Mouse (Mus musculus): ENCODE measurements around the gene Ccdc9. TPM values are rescaled to one million over a fixed set of nuclear protein-coding genes. Genes with fewer than 3 reads are reported as not detected.

The Ccdc9 gene
- 17.7 and 25.4 TPM in 2 replicates for polyA plus RNA-seq (2012; rRNA removed; ENCODE audit: low replicate concordance)

GRCm38 (mm10) chr7:16286026-16286961 lies at the start of gene Ccdc9:
Ccdc9 (minus strand) TSS chr7:16286795.

DNA sequence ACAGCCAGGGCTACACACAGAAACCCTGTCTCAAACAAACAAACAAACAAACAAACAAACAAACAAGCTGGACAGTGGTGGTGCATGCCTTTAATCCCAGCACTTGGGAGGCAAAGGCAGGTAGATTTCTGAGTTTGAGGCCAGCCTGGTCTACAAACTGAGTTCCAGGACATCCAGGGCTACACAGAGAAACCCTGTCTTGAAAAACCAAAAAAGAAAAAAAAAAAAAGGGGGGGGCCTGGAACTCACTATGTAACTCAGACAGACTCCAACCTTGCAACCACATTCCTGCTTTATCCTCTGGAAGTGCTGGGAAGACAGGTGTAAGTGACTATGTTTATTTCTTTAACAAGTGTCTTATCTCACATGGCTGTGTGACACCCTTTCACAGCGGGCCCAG lies 21.5 kb upstream of the Ccdc9 start, which contains the start of gene Bbc3:
TSS of gene Bbc3 (plus strand) at position 301 of the 400 bp plus-strand sequence.

DNA sequence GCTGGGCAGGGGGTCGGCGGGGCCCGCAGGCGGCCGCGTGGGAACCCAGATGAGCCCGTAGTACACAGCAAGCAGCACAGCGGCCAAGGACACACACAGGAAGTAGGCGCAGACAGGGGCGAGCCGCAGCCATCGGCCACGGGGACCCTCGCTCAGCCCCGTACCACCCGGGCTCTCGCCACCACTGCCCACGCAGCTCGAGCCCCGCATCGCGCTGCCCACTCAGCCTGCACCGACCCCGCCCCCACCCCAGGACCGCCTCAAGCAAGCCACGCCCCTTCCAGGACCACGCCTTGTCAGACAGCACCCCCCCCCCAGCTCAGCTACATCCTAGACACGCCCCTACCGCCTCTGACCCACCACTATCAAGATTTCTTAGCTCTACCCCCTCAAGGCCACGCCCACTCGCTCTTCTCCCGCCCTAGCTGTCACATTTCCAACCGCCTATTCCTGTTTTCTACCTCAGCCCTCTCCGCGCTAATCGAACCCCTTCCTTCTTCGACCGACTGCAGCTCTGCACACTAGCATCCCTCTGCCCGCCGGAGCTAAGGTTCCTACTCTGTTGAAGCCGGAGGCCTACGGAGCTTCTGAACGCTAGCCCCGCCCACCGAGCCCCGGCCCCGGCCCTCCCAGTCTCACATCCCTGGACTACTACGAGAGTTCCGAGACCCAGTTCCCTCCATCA lies 13.4 kb downstream of the Ccdc9 start, which contains the start of gene Inafm1:
TSS of gene Inafm1 (minus strand) at position 537 of the 685 bp plus-strand sequence.

GRCm38 (mm10) chr7:16259110-16259590 lies 27.4 kb downstream of the Ccdc9 start, which contains the start of gene C5ar1:
C5ar1 (minus strand) TSS chr7:16259540.

DNA sequence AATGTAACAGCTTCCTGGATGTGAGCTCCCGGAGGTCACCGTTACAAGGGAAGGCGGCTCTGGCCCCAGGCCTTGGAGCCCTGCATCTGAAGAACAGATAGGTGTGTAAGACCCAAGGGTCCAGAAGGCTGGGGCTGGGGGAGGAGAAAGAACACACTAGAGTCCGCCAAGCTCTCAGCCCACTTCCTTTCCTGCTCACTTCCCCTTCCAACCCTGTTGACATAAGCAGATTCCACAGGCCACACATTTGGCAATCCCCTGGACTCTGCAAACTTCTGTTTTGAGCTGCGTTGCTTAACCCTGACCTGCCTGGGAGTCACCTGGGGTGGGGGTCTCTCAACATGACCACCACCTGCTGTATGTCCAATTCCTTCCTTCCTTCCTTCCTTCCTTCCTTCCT lies 42.5 kb downstream of the Ccdc9 start, which contains the start of gene C5ar2:
TSS of gene C5ar2 (minus strand) at position 88 of the 400 bp plus-strand sequence.

Other genes starting within 250 kb of the Ccdc9 start
- 21.7 and 24.8 TPM in 2 replicates for gene Bicra, start 238.9 kb downstream of the Ccdc9 start, polyA plus RNA-seq (2012; rRNA removed; ENCODE audit: low replicate concordance)
- 0.04 TPM in 1 of 2 replicates, not detected in the other for gene Zfp541, start 225.0 kb downstream of the Ccdc9 start, polyA plus RNA-seq (2012; rRNA removed; ENCODE audit: low replicate concordance)
- gene Napa, start 188.3 kb downstream of the Ccdc9 start, polyA plus RNA-seq (2012; rRNA removed; ENCODE audit: low replicate concordance), result 166 and 199 TPM in 2 replicates
- 13.4 and 26.8 TPM in 2 replicates for gene Kptn, start 166.9 kb downstream of the Ccdc9 start, polyA plus RNA-seq (2012; rRNA removed; ENCODE audit: low replicate concordance)
- 1.4 and 1.8 TPM in 2 replicates for gene Slc8a2, start 157.0 kb downstream of the Ccdc9 start, polyA plus RNA-seq (2012; rRNA removed; ENCODE audit: low replicate concordance)
- 17.4 and 19.3 TPM in 2 replicates for gene Meis3, start 111.7 kb downstream of the Ccdc9 start, polyA plus RNA-seq (2012; rRNA removed; ENCODE audit: low replicate concordance)
- 29.2 and 30.2 TPM in 2 replicates for gene Dhx34, start 64.8 kb downstream of the Ccdc9 start, polyA plus RNA-seq (2012; rRNA removed; ENCODE audit: low replicate concordance)
- 0.22 and 0.33 TPM in 2 replicates for gene C5ar2, start 42.6 kb downstream of the Ccdc9 start, polyA plus RNA-seq (2012; rRNA removed; ENCODE audit: low replicate concordance)
- gene C5ar1, start 27.3 kb downstream of the Ccdc9 start, polyA plus RNA-seq (2012; rRNA removed; ENCODE audit: low replicate concordance), result 3.1 and 3.9 TPM in 2 replicates
- 123 and 203 TPM in 2 replicates for gene Inafm1, start 13.2 kb downstream of the Ccdc9 start, polyA plus RNA-seq (2012; rRNA removed; ENCODE audit: low replicate concordance)
- 26.1 and 54.3 TPM in 2 replicates for gene Bbc3, start 21.6 kb upstream of the Ccdc9 start, polyA plus RNA-seq (2012; rRNA removed; ENCODE audit: low replicate concordance)
- gene Sae1, start 101.0 kb upstream of the Ccdc9 start, polyA plus RNA-seq (2012; rRNA removed; ENCODE audit: low replicate concordance), result 9.4 and 12.3 TPM in 2 replicates
- gene Zc3h4, start 114.1 kb upstream of the Ccdc9 start, polyA plus RNA-seq (2012; rRNA removed; ENCODE audit: low replicate concordance), result 39.5 and 41.1 TPM in 2 replicates
- gene Tmem160, start 166.0 kb upstream of the Ccdc9 start, polyA plus RNA-seq (2012; rRNA removed; ENCODE audit: low replicate concordance), result 271 and 522 TPM in 2 replicates
- 0.11 TPM in 1 of 2 replicates, not detected in the other for gene Npas1, start 190.9 kb upstream of the Ccdc9 start, polyA plus RNA-seq (2012; rRNA removed; ENCODE audit: low replicate concordance)

Measured in duodenum, adult 2 months (tissue).